Mouse (Mus musculus) liver, adult (tissue): Measurements from ENCODE around the gene Fam53b.

ENCODE experiments used
- GATA4 ChIP-seq: IDR thresholded peaks from 2 replicates; pipeline ENCODE4 v1.6.1; 2014; ENCODE audit warnings: mild to moderate bottlenecking, low read length; ENCODE audit not compliant: insufficient replicate concordance

The Fam53b gene

GRCm38 (mm10) chr7:132804461-132804860, 9.2 kb downstream of the Fam53b start:
- TF ChIP-seq GATA4: no peak

GRCm38 (mm10) chr7:132803962-132804361, 9.7 kb downstream of the Fam53b start:
- no peak for TF ChIP-seq GATA4

- no peak for TF ChIP-seq GATA4
These were observed 10.3 kb downstream of the Fam53b start for GRCm38 (mm10) chr7:132803336-132803735.

- TF ChIP-seq GATA4: no peak
These were observed 11.0 kb downstream of the Fam53b start for GRCm38 (mm10) chr7:132802691-132803090.

- no peak for TF ChIP-seq GATA4
These were observed 11.6 kb downstream of the Fam53b start for GRCm38 (mm10) chr7:132802066-132802465.

- TF ChIP-seq GATA4: no peak
These were observed 12.2 kb downstream of the Fam53b start for GRCm38 (mm10) chr7:132801509-132801908.

GRCm38 (mm10) chr7:132800868-132801267, 12.8 kb downstream of the Fam53b start:
- TF ChIP-seq GATA4: no peak

- TF ChIP-seq GATA4: peak; percentile 73; the same call in 1 of the 2 replicates
These were observed 14.3 kb downstream of the Fam53b start for GRCm38 (mm10) chr7:132799119-132800016.

- no peak for TF ChIP-seq GATA4
These were observed 18.5 kb downstream of the Fam53b start for GRCm38 (mm10) chr7:132795141-132795540.

GRCm38 (mm10) chr7:132793467-132793866, 20.2 kb downstream of the Fam53b start:
- TF ChIP-seq GATA4: no peak

- no peak for TF ChIP-seq GATA4
These were observed 23.1 kb downstream of the Fam53b start for GRCm38 (mm10) chr7:132790447-132791219.

GRCm38 (mm10) chr7:132788826-132789225, 24.9 kb downstream of the Fam53b start:
- no peak for TF ChIP-seq GATA4

GRCm38 (mm10) chr7:132787496-132788190, 26.0 kb downstream of the Fam53b start:
- no peak for TF ChIP-seq GATA4

- TF ChIP-seq GATA4: no peak
These were observed 26.7 kb downstream of the Fam53b start for GRCm38 (mm10) chr7:132787022-132787421.

GRCm38 (mm10) chr7:132786522-132786921, 27.2 kb downstream of the Fam53b start:
- TF ChIP-seq GATA4: no peak; the same call in 1 of the 2 replicates
